Mouse (Mus musculus): ENCODE measurements around the gene Cluap1. TPM values are rescaled to one million over a fixed set of nuclear protein-coding genes. Genes with fewer than 3 reads are reported as not detected.

Gene Cluap1
- 28.5 and 31.2 TPM in 2 replicates for polyA plus RNA-seq (2015; fragmentation: Nextera tagmentation; extraction: Ambion mirVana)

DNA sequence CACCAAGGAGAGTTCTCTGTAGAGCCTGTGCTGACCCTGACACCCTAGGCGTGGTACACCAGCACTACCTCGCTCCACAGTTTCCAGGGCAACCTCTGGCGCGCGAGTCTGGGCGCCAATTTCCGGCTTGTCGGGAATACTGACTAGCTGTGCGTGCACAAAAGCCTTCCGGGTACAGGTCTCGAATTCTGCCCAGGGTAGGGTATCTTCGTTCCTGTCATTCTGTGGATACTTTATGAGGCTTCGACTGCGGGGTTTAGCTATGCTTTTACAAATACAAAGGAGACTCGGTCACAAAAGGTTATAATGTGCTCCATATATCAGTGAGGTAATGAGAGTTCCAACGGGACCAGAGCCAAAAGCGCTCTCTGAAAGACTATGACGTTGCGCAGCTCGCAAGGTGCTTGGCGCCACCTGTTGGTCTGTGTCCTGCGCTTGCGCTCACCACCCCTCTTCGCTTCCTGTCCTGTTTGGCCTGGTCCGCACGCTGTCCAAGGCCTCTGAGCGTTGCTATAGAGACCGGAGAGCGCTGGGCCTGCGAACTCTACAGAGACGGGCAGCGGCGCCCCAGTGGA, at the start of gene Cluap1, which contains the start of gene 1700037C18Rik:
Gene Cluap1 (plus strand): TSS at position 265 of the 575 bp plus-strand sequence.
Gene 1700037C18Rik (minus strand): TSS at position 153 of the 575 bp plus-strand sequence.

DNA sequence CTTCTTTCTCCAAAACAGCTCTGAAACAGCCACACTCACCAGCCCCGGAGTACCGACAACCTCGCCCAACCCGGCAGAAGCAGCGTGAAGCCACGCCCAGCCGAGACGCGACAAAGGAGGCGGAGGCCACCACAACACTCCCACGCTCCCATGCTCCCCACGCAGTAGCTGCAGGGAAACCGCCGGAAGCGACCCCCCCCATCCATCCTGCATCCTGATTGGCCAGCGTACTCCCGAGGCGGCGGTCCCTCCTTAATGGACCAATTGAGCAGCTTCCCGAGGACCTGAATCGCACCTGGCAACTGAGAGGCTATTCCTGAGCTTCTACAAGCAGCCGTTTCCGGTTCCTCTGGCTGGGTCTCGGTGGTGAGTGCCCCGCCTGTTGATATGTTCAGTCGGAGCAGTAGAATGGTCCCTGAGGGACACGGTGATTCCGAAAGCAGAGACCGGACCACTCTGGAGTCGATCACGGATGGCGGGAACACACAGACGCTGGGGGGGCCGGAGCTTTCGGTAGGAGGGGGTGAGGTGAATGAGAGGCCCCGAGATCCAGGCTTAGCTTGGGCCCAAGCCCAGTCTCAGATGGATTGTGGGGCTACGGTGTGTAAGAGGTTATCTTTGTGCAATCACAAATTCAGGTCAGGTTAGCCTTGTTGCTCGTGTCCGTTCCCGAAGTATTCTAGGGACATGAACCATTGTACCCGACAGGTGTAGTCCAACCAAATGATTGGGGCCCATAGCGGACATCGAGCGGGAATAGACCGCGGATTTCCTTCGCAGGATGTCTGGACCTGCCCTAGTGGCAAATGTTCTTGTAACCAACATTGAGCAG, 36.2 kb upstream of the Cluap1 start, which contains the start of gene Naa60:
Gene Naa60 (plus strand): TSS at position 160 of the 832 bp plus-strand sequence.

DNA sequence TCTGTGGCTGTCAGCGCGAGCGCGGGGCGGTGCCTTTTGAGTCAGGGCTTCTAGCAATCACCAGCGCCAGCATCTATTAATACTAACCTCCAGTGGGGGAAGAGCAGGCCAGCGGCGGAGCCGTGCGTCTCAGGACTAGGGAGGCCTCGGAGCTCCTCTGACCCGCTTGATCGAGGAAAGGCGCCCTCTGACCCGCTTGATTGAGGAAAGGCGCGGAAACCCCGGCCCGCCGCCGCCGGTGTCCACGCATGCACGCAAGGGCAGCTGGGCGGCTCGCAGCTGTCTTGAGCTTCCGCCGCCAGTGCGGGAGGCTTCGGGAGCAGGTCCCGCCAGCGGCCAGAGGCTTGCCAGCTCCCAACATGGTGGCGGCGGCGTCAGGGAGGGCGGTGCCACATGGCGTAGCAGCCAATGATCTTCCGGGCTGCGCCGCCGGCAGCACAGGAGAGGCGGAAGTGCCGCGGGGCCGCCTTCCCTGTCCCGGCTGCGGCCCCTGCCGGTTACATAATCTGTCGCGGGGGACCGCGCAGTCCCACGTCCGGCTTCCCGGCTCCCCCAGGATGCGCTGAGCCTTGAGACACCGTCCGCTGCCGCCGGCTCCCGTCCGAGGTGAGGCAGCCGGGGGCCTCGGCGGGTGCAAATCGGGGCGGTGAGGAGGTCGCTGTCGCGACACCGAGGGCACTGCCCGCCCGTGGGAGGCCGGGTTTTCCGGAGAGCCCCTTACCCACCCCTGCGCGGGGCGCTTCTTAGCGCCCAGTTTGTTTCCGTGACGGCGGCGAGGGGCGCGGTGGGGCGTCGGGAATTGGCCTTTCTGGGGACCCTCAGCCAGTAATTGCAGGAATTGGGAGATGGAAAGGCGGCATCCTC, 24.2 kb upstream of the Cluap1 start, which contains the start of the genes Zfp597 and Gm20695:
Gene Zfp597 (minus strand): TSS at position 361 of the 864 bp plus-strand sequence.
Gene Gm20695 (plus strand): TSS at position 448 of the 864 bp plus-strand sequence.

DNA sequence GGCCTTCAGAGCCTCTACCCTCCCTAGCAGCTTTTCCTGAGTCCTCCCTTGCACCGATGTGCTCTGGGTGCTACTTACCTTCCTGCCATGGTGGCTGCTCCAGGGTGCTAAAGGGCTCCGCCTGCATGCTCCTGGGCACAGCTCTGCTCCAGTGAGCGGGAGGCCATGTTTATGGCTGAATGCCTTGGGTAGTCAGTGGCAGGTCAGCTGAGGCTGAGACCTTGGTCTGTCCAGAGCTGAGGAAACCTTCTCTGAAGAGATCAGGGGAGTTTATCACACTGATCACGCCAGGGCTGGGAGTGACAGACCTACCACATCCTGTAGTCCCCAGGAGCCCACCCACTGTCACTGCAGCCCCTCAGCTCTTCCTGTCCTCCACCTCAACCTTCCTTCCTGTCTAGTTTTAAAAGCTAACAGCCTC, 67.7 kb downstream of the Cluap1 start, which contains the start of gene Nlrc3:
Gene Nlrc3 (minus strand): TSS at position 382 of the 421 bp plus-strand sequence.

Small RNAs within 50 kb of the gene (microRNA-seq; reads per million reads assigned to microRNA genes)
- gene Gm23493 (ENCODE audit: borderline replicate concordance, insufficient number of aligned reads) = not detected

Other genes starting within 250 kb of the Cluap1 start
- gene Mefv, start 190.7 kb upstream of the Cluap1 start, polyA plus RNA-seq (2015; fragmentation: Nextera tagmentation; extraction: Ambion mirVana) = 0.08 TPM in 1 of 2 replicates, not detected in the other
- gene Zfp263, start 164.7 kb upstream of the Cluap1 start, polyA plus RNA-seq (2015; fragmentation: Nextera tagmentation; extraction: Ambion mirVana) = 20.8 and 37.0 TPM in 2 replicates
- not detected in 2 replicates for gene Olfr15, start 77.9 kb upstream of the Cluap1 start, polyA plus RNA-seq (2015; fragmentation: Nextera tagmentation; extraction: Ambion mirVana)
- gene Zfp174, start 61.5 kb upstream of the Cluap1 start, polyA plus RNA-seq (2015; fragmentation: Nextera tagmentation; extraction: Ambion mirVana) = 1.5 and 4.1 TPM in 2 replicates
- 34.3 and 51.6 TPM in 2 replicates for gene Naa60, start 36.4 kb upstream of the Cluap1 start, polyA plus RNA-seq (2015; fragmentation: Nextera tagmentation; extraction: Ambion mirVana)
- 4.2 and 5.9 TPM in 2 replicates for gene Zfp597, start 24.2 kb upstream of the Cluap1 start, polyA plus RNA-seq (2015; fragmentation: Nextera tagmentation; extraction: Ambion mirVana)
- gene Gm20695, start 24.2 kb upstream of the Cluap1 start, polyA plus RNA-seq (2015; fragmentation: Nextera tagmentation; extraction: Ambion mirVana) = 1.7 and 3.3 TPM in 2 replicates
- gene 1700037C18Rik, start 112 bp upstream of the Cluap1 start, polyA plus RNA-seq (2015; fragmentation: Nextera tagmentation; extraction: Ambion mirVana) = 6.8 and 7.9 TPM in 2 replicates
- 0.13 and 0.87 TPM in 2 replicates for gene Nlrc3, start 67.8 kb downstream of the Cluap1 start, polyA plus RNA-seq (2015; fragmentation: Nextera tagmentation; extraction: Ambion mirVana)
- gene Slx4, start 95.0 kb downstream of the Cluap1 start, polyA plus RNA-seq (2015; fragmentation: Nextera tagmentation; extraction: Ambion mirVana) = 5.0 and 5.6 TPM in 2 replicates
- gene Dnase1, start 128.1 kb downstream of the Cluap1 start, polyA plus RNA-seq (2015; fragmentation: Nextera tagmentation; extraction: Ambion mirVana) = 0.79 and 1.0 TPM in 2 replicates
- gene Trap1, start 169.0 kb downstream of the Cluap1 start, polyA plus RNA-seq (2015; fragmentation: Nextera tagmentation; extraction: Ambion mirVana) = 66.4 and 120 TPM in 2 replicates